Mouse (Mus musculus) heart, embryonic 11.5 days (tissue): Measurements from ENCODE around the gene Lipc. TPM values are rescaled to one million over a fixed set of nuclear protein-coding genes. Genes with fewer than 3 reads are reported as not detected.
A peak's percentile ranks its signal among the peaks of the same experiment; 100 is the strongest.
"Not testable (repeated sequence)": the region's sequence is repeated elsewhere in the genome, so short reads cannot be mapped to it uniquely, and the experiment has no call there.

Experiments
- ATAC-seq: fragments of 200-750 bp; cut with Nextera tagmentation; replicated peaks from 2 replicates; pipeline ENCODE4 v1.8.0; 2017; ENCODE audit warnings: moderate library complexity; ENCODE audit not compliant: insufficient number of reproducible peaks, low FRiP score, low TSS enrichment
- H3K27ac ChIP-seq: fragments of 300-500 bp; sonication (generic); 2 replicates; pipeline ENCODE4 v1.5.1; 2014; ENCODE audit warnings: mild to moderate bottlenecking, low read depth, low read length
- H3K27me3 ChIP-seq: fragments of 300-500 bp; sonication (generic); 2 replicates; pipeline ENCODE4 v1.6.1; 2014; ENCODE audit warnings: mild to moderate bottlenecking, low read length, mixed read lengths; ENCODE audit not compliant: control insufficient read depth, insufficient read depth
- H3K36me3 ChIP-seq: fragments of 300-500 bp; sonication (generic); 2 replicates; pipeline ENCODE4 v1.6.1; 2014; ENCODE audit warnings: mild to moderate bottlenecking, low read length, moderate library complexity, mixed read lengths; ENCODE audit not compliant: control insufficient read depth, insufficient read depth
- H3K4me1 ChIP-seq: fragments of 300-500 bp; sonication (generic); 2 replicates; pipeline ENCODE4 v1.6.1; 2014; ENCODE audit warnings: low read length; ENCODE audit not compliant: control insufficient read depth, insufficient read depth
- H3K4me2 ChIP-seq: fragments of 300-500 bp; sonication (generic); 2 replicates; pipeline ENCODE4 v1.6.1; 2014; ENCODE audit warnings: mild to moderate bottlenecking, moderate library complexity
- H3K4me3 ChIP-seq: fragments of 300-500 bp; sonication (generic); 2 replicates; pipeline ENCODE4 v1.5.1; 2014; ENCODE audit warnings: low read depth, low read length
- H3K9ac ChIP-seq: fragments of 300-500 bp; sonication (generic); 2 replicates; pipeline ENCODE4 v1.6.1; 2014; ENCODE audit warnings: mild to moderate bottlenecking, low read depth, low read length, moderate library complexity
- H3K9me3 ChIP-seq: fragments of 300-500 bp; sonication (generic); replicated peaks from 2 replicates; pipeline ENCODE4 v1.6.1; 2016; ENCODE audit warnings: low read length; ENCODE audit not compliant: control insufficient read depth
- WGBS: fragments of 180-500 bp; shearing (Covaris S2); extraction: QIAGEN DNeasy Blood & Tissue Kit; methylation state at CpG from one replicate; pipeline ENCODE4 v1.1.7; 2014; ENCODE audit not compliant: insufficient replicate concordance; 5-methylcytosine and 5-hydroxymethylcytosine counted together
- polyA plus RNA-seq: library from polyadenylated mRNA; unstranded; fragments of >200 nt; fragmentation: Nextera tagmentation; extraction: Ambion mirVana; gene quantifications from 2 replicates; pipeline ENCODE4 v1.2.1, GENCODE M21; 2014

Lipc gene
- polyA plus RNA-seq, 1 experiment from 2014 or later: 0.56 TPM

DNA sequence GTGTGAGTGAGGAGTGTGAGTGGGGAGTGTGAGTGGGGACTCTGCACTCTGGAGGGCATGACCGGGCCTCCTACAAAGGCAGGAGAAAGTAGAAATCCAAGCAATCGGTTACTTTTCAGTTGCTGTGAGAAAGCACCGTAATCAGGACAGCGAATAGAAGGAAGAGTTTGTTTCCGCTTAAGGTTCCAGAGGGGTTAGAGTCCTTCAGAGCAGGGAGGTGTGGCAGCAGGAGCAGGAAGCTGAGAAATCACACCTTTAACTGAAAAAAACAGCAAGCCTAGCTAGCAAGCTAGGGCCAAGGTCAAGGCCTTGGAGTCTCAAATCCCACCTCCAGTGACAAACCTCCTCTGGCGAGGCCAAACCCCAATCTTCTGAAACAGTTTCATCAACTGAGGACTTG lies 97.1 kb downstream of the Lipc start:
- Histone ChIP-seq H3K4me1 (peaks cover 10% of the 10 kb centered on the region; the same call in 1 of the 2 replicates), H3K9me3 (no peaks in the 10 kb centered on the region), H3K9ac (no peak overlapping the region), H3K36me3 (no peaks in the 10 kb centered on the region), H3K4me2 (no peak overlapping the region), H3K4me3 (no peak overlapping the region), H3K27me3 (no peaks in the 10 kb centered on the region), H3K27ac (no peak overlapping the region)
- ATAC-seq: no peak
- WGBS: 62% methylated on average over 6 of the region's 6 CpGs

- H3K4me3 ChIP-seq, H3K4me2 ChIP-seq, H3K36me3 ChIP-seq, ATAC-seq, H3K27ac ChIP-seq, H3K27me3 ChIP-seq, H3K9me3 ChIP-seq, H3K9ac ChIP-seq: not testable (repeated sequence)
- 66% methylated on average over 15 of the region's 15 CpGs for WGBS
- H3K4me1 ChIP-seq: peaks cover 12% of the 10 kb centered on the region
Observed at GRCm38 (mm10) chr9:70853081-70853480, 98.9 kb downstream of the Lipc start.

- no peak overlapping the region for H3K4me2 ChIP-seq
- no peaks in the 10 kb centered on the region for H3K27me3 ChIP-seq
- H3K27ac ChIP-seq: no peak overlapping the region
- no peak overlapping the region for H3K9ac ChIP-seq
- 76% methylated on average over 3 of the region's 3 CpGs for WGBS
- H3K4me1 ChIP-seq: peaks cover 21% of the 10 kb centered on the region
- H3K4me3 ChIP-seq: no peak overlapping the region
- no peak for ATAC-seq
- H3K9me3 ChIP-seq: no peaks in the 10 kb centered on the region
- no peaks in the 10 kb centered on the region for H3K36me3 ChIP-seq
Observed at GRCm38 (mm10) chr9:70851533-70851932, 100.5 kb downstream of the Lipc start.

- 38% methylated on average over 10 of the region's 10 CpGs for WGBS
- no peaks in the 10 kb centered on the region; the same call in 1 of the 2 replicates for H3K9me3 ChIP-seq
- peak overlapping the region; percentile 84 for H3K27ac ChIP-seq
- H3K9ac ChIP-seq: peak overlapping the region; percentile 60; the same call in 1 of the 2 replicates
- no peak overlapping the region; the same call in 1 of the 2 replicates for H3K4me3 ChIP-seq
- H3K36me3 ChIP-seq: no peaks in the 10 kb centered on the region
- peak overlapping the region; percentile 56 for H3K4me2 ChIP-seq
- peaks cover 11% of the 10 kb centered on the region for H3K4me1 ChIP-seq
- no peaks in the 10 kb centered on the region for H3K27me3 ChIP-seq
- ATAC-seq: no peak
Observed at GRCm38 (mm10) chr9:70848135-70848770, 103.8 kb downstream of the Lipc start.

DNA sequence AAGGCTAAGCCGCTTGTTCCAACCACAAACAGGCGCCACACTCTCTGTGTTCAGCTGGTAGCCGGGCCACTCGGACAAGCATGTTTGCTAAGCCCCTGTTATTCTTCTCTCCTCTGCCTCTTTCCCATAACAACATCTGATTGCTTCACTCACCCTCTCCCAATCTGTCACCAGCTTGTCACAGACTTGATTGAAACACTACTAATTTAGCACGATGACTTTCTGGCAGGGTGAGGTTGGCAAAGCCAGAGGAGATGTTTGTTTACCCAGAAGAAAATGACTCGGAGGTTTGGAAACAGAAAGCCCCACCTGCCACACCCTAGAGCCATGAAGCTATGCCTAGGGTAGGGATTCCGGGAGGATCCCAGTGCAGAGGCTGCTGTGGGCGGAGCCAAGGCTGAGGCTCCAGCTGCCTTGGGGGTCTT lies 104.4 kb downstream of the Lipc start:
- H3K36me3 ChIP-seq: no peaks in the 10 kb centered on the region
- H3K4me2 ChIP-seq: peak overlapping the region; percentile 56
- no peaks in the 10 kb centered on the region for H3K27me3 ChIP-seq
- 0 out of 2 replicates have a peak, but pooled peaks have one; percentile 49 for ATAC-seq
- H3K27ac ChIP-seq: peak overlapping the region; percentile 84
- H3K9me3 ChIP-seq: no peaks in the 10 kb centered on the region; the same call in 1 of the 2 replicates
- H3K9ac ChIP-seq: peak overlapping the region; percentile 60
- peaks cover 11% of the 10 kb centered on the region for H3K4me1 ChIP-seq
- 14% methylated on average over 8 of the region's 8 CpGs for WGBS
- peak overlapping the region; percentile 12; the same call in 1 of the 2 replicates for H3K4me3 ChIP-seq

DNA sequence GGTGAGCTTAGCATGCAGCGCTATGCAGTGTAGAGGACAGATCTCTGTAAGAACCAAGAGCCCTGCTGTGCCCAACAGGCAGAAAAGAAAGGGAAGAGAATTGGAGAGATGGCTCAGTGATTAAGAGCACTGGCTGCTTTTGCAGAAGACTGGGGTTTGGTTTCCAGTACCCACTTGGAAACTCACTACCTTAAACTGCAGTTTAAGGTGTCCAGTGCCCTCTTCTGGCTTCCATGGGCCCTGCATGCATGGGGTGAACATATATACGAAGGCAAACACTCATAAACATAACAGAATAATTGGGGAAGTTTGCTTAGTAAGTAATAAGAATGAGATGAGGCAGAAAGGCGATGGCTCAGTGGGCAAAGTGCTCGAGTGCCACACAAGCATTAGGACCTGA lies 108.8 kb downstream of the Lipc start:
- H3K27ac ChIP-seq: peak overlapping the region; percentile 37; the same call in 1 of the 2 replicates
- H3K27me3 ChIP-seq: no peaks in the 10 kb centered on the region
- no peak overlapping the region for H3K9ac ChIP-seq
- ATAC-seq: no peak
- H3K9me3 ChIP-seq: no peaks in the 10 kb centered on the region; the same call in 1 of the 2 replicates
- 92% methylated on average over 4 of the region's 4 CpGs for WGBS
- no peak overlapping the region for H3K4me3 ChIP-seq
- H3K4me1 ChIP-seq: peaks cover 26% of the 10 kb centered on the region
- no peaks in the 10 kb centered on the region for H3K36me3 ChIP-seq
- H3K4me2 ChIP-seq: no peak overlapping the region

DNA sequence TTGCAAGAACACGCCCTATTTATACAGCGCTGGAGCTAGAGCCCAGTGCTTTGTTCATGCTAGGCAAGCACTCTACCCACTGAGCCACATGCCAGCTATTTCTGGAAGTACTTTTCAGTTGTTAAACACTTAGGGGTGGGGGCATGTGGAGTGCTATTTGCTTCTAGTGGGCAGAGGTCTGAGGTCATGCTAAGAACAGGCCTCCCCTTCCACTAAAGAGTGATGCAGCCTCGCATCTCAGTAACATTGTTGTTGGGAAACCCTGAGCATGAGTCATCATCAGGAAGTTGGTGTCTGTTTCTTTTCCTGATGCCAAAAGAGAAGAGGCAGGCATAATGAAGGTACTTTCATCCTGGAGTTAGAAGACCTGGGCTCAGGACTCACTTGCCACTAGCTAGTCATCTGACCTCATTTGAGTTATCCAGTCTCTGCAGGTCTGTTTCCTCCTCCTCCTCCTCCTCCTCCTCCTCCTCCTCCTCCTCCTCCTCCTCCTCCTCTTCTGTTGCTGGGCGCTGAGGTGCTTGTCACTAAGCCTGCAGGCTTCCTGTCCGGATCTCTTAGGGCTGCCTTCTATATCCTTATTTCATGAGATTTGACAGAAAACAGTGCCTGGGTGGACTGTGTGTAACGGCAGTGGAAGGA lies 109.6 kb downstream of the Lipc start:
- H3K27me3 ChIP-seq: no peaks in the 10 kb centered on the region
- 72% methylated on average over 5 of the region's 6 CpGs for WGBS
- H3K27ac ChIP-seq: peak overlapping the region; percentile 88; the same call in 1 of the 2 replicates
- no peak overlapping the region for H3K9ac ChIP-seq
- no peak for ATAC-seq
- H3K36me3 ChIP-seq: no peaks in the 10 kb centered on the region
- no peak overlapping the region for H3K4me3 ChIP-seq
- H3K4me1 ChIP-seq: peaks cover 20% of the 10 kb centered on the region
- H3K9me3 ChIP-seq: no peaks in the 10 kb centered on the region; the same call in 1 of the 2 replicates
- no peak overlapping the region for H3K4me2 ChIP-seq

DNA sequence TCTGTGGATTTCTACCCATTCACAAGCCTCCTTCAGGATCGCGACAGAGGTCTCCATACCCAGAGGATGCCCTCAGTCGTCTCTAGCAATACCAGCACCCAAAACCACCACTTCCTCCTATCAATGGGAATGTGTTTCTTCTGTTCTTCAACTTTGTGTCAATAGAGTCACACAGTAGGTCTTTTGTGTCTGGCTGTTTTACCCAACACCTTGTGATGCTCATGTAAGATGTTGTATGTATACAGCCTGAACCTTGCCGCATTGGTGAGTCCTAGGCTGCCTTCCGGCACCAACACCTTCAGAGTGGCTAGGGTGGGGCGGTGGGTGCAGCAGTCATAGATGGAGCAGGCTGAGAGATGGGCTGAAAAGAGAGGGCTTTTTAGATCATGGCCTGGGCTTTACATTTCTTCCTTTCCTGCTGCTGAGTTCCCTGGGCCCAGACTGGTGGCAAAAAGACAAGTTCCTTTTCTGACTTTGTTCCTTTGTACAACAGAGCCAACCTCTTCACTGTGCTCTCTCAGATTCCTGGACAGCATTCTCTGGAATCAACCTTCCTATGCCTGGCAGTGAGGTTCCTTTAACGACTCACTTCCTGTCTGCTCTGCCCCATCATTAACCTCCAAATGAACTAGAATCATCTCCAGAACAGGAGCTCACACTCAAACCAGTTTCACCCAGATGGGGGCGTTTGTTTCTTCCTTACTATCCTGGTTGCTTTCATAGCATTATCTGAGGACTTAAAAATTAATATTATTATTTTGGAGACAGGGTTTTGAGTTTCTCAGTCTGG lies 110.4 kb downstream of the Lipc start:
- no peak overlapping the region for H3K9ac ChIP-seq
- no peaks in the 10 kb centered on the region for H3K36me3 ChIP-seq
- no peak overlapping the region for H3K4me2 ChIP-seq
- WGBS: 82% methylated on average over 8 of the region's 8 CpGs
- H3K27me3 ChIP-seq: no peaks in the 10 kb centered on the region
- no peak for ATAC-seq
- H3K4me1 ChIP-seq: peaks cover 18% of the 10 kb centered on the region
- no peak overlapping the region for H3K4me3 ChIP-seq
- H3K27ac ChIP-seq: peak overlapping the region; percentile 88
- no peaks in the 10 kb centered on the region; the same call in 1 of the 2 replicates for H3K9me3 ChIP-seq
